Mouse (Mus musculus) MEL (cell line): ENCODE data around the gene Fgf11. TPM values are rescaled to one million over a fixed set of nuclear protein-coding genes. Genes with fewer than 3 reads are reported as not detected.

Experiments
- DNase-seq: peaks from one replicate; pipeline ENCODE4 v3.0.0; 2011; ENCODE audit warnings: low read depth, low spot score
- H3K27ac ChIP-seq: 2 replicates; pipeline ENCODE4 v1.5.1; 2012; ENCODE audit warnings: low read depth, mild to moderate bottlenecking, control low read depth, low read length, moderate library complexity; ENCODE audit not compliant: control insufficient read depth
- H3K27me3 ChIP-seq, 2 experiments: fragments of 150-350 bp in 1 of 2; sonication (generic) in 1 of 2; 2 replicates each; pipeline ENCODE4 v1.6.1; 2012; ENCODE audit warnings: low read length in 2 of 2, mild to moderate bottlenecking in 2 of 2, improper control_type of control experiment in 1 of 2, moderate library complexity in 1 of 2; ENCODE audit not compliant: insufficient read depth in 2 of 2, control insufficient read depth in 1 of 2
- H3K36me3 ChIP-seq, 2 experiments: 2 replicates each; pipeline ENCODE4 v1.6.1; 2012 to 2014; ENCODE audit warnings: low read length in 2 of 2, improper control_type of control experiment in 1 of 2, inconsistent platforms in 1 of 2, mild to moderate bottlenecking in 1 of 2; ENCODE audit not compliant: insufficient read depth in 2 of 2, control insufficient read depth in 1 of 2
- H3K4me1 ChIP-seq, 2 experiments: fragments of 150-350 bp in 1 of 2; sonication (generic) in 1 of 2; 2 replicates each; pipeline ENCODE4 v1.6.1; 2012; ENCODE audit warnings: low read length in 2 of 2, improper control_type of control experiment in 1 of 2, mild to moderate bottlenecking in 1 of 2; ENCODE audit not compliant: insufficient read depth in 2 of 2, control insufficient read depth in 1 of 2
- H3K4me3 ChIP-seq, 2 experiments: fragments of 150-350 bp in 1 of 2; sonication (generic) in 1 of 2; 2 replicates each; pipeline ENCODE4 v1.5.1; 2012; ENCODE audit warnings: low read depth in 2 of 2, low read length in 2 of 2, mild to moderate bottlenecking in 2 of 2, moderate library complexity in 2 of 2, control low read depth in 1 of 2, improper control_type of control experiment in 1 of 2; ENCODE audit not compliant: control insufficient read depth in 1 of 2, insufficient read depth in 1 of 2
- H3K79me2 ChIP-seq: 2 replicates; pipeline ENCODE4 v1.6.1; 2012; ENCODE audit warnings: mild to moderate bottlenecking, low read length, moderate library complexity; ENCODE audit not compliant: control insufficient read depth, poor library complexity, insufficient read depth
- H3K9ac ChIP-seq: 2 replicates; pipeline ENCODE4 v1.6.1; 2012; ENCODE audit warnings: low read depth, mild to moderate bottlenecking, control low read depth, low read length, moderate library complexity; ENCODE audit not compliant: control insufficient read depth, poor library complexity, severe bottlenecking
- H3K9me3 ChIP-seq: fragments of 150-350 bp; sonication (generic); replicated peaks from 2 replicates; pipeline ENCODE4 v1.6.1; 2012; ENCODE audit warnings: mild to moderate bottlenecking, low read length, improper control_type of control experiment, moderate library complexity; ENCODE audit not compliant: insufficient read depth
- BHLHE40 ChIP-seq: IDR thresholded peaks from 2 replicates; pipeline ENCODE4 v1.6.1; 2012; ENCODE audit warnings: low read depth, mild to moderate bottlenecking, inconsistent platforms, low read length, improper control_type of control experiment, borderline replicate concordance
- CHD1 ChIP-seq: IDR thresholded peaks from 2 replicates; pipeline ENCODE4 v1.6.1; 2012; ENCODE audit warnings: low read depth, mild to moderate bottlenecking, inconsistent platforms, low read length, improper control_type of control experiment
- CHD2 ChIP-seq: IDR thresholded peaks from 2 replicates; pipeline ENCODE4 v1.6.1; 2011; ENCODE audit warnings: low read length, improper control_type of control experiment
- ELF1 ChIP-seq: IDR thresholded peaks from 2 replicates; pipeline ENCODE4 v1.6.1; 2014; ENCODE audit warnings: low read depth, mild to moderate bottlenecking, inconsistent platforms, low read length, improper control_type of control experiment, moderate library complexity
- GABPA ChIP-seq: IDR thresholded peaks from 2 replicates; pipeline ENCODE4 v1.6.1; 2012; ENCODE audit warnings: low read depth, mild to moderate bottlenecking, inconsistent platforms, low read length, improper control_type of control experiment, moderate library complexity
- GATA1 ChIP-seq: IDR thresholded peaks from 2 replicates; pipeline ENCODE4 v1.6.1; 2011; ENCODE audit warnings: low read depth, low read length, improper control_type of control experiment
- JUND ChIP-seq: IDR thresholded peaks from 2 replicates; pipeline ENCODE4 v1.6.1; 2011; ENCODE audit warnings: low read depth, mild to moderate bottlenecking, improper control_type of control experiment, low read length
- KAT2A ChIP-seq: conservative IDR thresholded peaks from 2 replicates; pipeline ENCODE4 v1.6.1; 2012; ENCODE audit warnings: low read depth, low read length, improper control_type of control experiment, inconsistent platforms
- MAFK ChIP-seq: IDR thresholded peaks from 2 replicates; pipeline ENCODE4 v1.6.1; 2011; ENCODE audit warnings: low read depth, mild to moderate bottlenecking, low read length, improper control_type of control experiment, borderline replicate concordance
- MAZ ChIP-seq: IDR thresholded peaks from 2 replicates; pipeline ENCODE4 v1.6.1; 2012; ENCODE audit warnings: low read depth, mild to moderate bottlenecking, inconsistent platforms, low read length, improper control_type of control experiment
- MEF2A ChIP-seq: IDR thresholded peaks from 2 replicates; pipeline ENCODE4 v1.6.1; 2014; ENCODE audit warnings: low read depth, mild to moderate bottlenecking, inconsistent platforms, low read length, improper control_type of control experiment; ENCODE audit not compliant: poor library complexity, insufficient replicate concordance, severe bottlenecking; ENCODE audit errors: extremely low read depth
- MXI1 ChIP-seq: IDR thresholded peaks from 2 replicates; pipeline ENCODE4 v1.6.1; 2011; ENCODE audit warnings: mild to moderate bottlenecking, low read depth, low read length, improper control_type of control experiment
- MYB ChIP-seq: IDR thresholded peaks from 2 replicates; pipeline ENCODE4 v1.6.1; 2011; ENCODE audit warnings: mild to moderate bottlenecking, low read depth, low read length, improper control_type of control experiment
- NELFE ChIP-seq: IDR thresholded peaks from 2 replicates; pipeline ENCODE4 v1.6.1; 2011; ENCODE audit warnings: low read depth, low read length, improper control_type of control experiment
- POLR2A ChIP-seq, 2 experiments: IDR thresholded peaks; 2 replicates each; pipeline ENCODE4 v1.6.1; 2011 to 2012; ENCODE audit warnings: low read length in 2 of 2, mild to moderate bottlenecking in 2 of 2, control low read depth in 1 of 2, improper control_type of control experiment in 1 of 2, low read depth in 1 of 2, moderate library complexity in 1 of 2; ENCODE audit not compliant: control insufficient read depth in 1 of 2, insufficient read depth in 1 of 2, poor library complexity in 1 of 2
- POLR2AphosphoS2 ChIP-seq: IDR thresholded peaks from 2 replicates; pipeline ENCODE4 v1.6.1; 2011; ENCODE audit warnings: low read length, improper control_type of control experiment
- POLR2AphosphoS5 ChIP-seq: IDR thresholded peaks from 2 replicates; pipeline ENCODE4 v1.6.1; 2012; ENCODE audit warnings: low read depth, borderline replicate concordance, mild to moderate bottlenecking, inconsistent platforms, low read length, moderate library complexity, mixed read lengths
- RAD21 ChIP-seq: IDR thresholded peaks from 2 replicates; pipeline ENCODE4 v1.6.1; 2011; ENCODE audit warnings: mild to moderate bottlenecking, low read depth, low read length, improper control_type of control experiment
- RCOR1 ChIP-seq: IDR thresholded peaks from 2 replicates; pipeline ENCODE4 v1.6.1; 2012; ENCODE audit warnings: low read depth, mild to moderate bottlenecking, inconsistent platforms, low read length, improper control_type of control experiment
- TAL1 ChIP-seq: IDR thresholded peaks from 2 replicates; pipeline ENCODE4 v1.6.1; 2012; ENCODE audit warnings: mild to moderate bottlenecking, inconsistent platforms, low read length, moderate library complexity, mixed read lengths
- TBP ChIP-seq: IDR thresholded peaks from 2 replicates; pipeline ENCODE4 v1.8.0; 2011; ENCODE audit warnings: low read depth, low read length, improper control_type of control experiment
- TCF12 ChIP-seq: IDR thresholded peaks from 2 replicates; pipeline ENCODE4 v1.6.1; 2014; ENCODE audit warnings: low read depth, mild to moderate bottlenecking, inconsistent platforms, low read length, improper control_type of control experiment, moderate library complexity
- USF1 ChIP-seq: IDR thresholded peaks from 2 replicates; pipeline ENCODE4 v1.6.1; 2014; ENCODE audit warnings: low read depth, mild to moderate bottlenecking, inconsistent platforms, low read length, improper control_type of control experiment, moderate library complexity
- USF2 ChIP-seq, 2 experiments: IDR thresholded peaks; 2 replicates each; pipeline ENCODE4 v1.6.1; 2011 to 2012; ENCODE audit warnings: improper control_type of control experiment in 2 of 2, low read length in 2 of 2, borderline replicate concordance in 1 of 2, inconsistent platforms in 1 of 2, low read depth in 1 of 2, mild to moderate bottlenecking in 1 of 2; ENCODE audit not compliant: insufficient read depth in 1 of 2
- ZC3H11A ChIP-seq: IDR thresholded peaks from 2 replicates; pipeline ENCODE4 v1.6.1; 2012; ENCODE audit warnings: low read depth, mild to moderate bottlenecking, inconsistent platforms, low read length, improper control_type of control experiment
- ZMIZ1 ChIP-seq: IDR thresholded peaks from 2 replicates; pipeline ENCODE4 v1.6.1; 2012; ENCODE audit warnings: low read depth, mild to moderate bottlenecking, inconsistent platforms, low read length, improper control_type of control experiment, moderate library complexity
- ZNF384 ChIP-seq: IDR thresholded peaks from 2 replicates; pipeline ENCODE4 v1.6.1; 2012; ENCODE audit warnings: low read depth, mild to moderate bottlenecking, inconsistent platforms, low read length, improper control_type of control experiment
- polyA plus RNA-seq, 2 experiments: library from polyadenylated mRNA; stranded (reverse) in 1 of 2; unstranded in 1 of 2; fragments of >175 nt in 1 of 2; fragments of >200 nt in 1 of 2; gene quantifications; 2 replicates each; pipeline versions ENCODE4 v1.2.1 to v1.2.4; 2012; ENCODE audit warnings: low replicate concordance in 2 of 2, low read depth in 1 of 2; ENCODE audit not compliant: insufficient read length in 2 of 2, insufficient read depth in 1 of 2, missing spikeins in 1 of 2
- total RNA-seq: library from RNA; depleted of rRNA; stranded (reverse); fragments of 300-350 nt; gene quantifications from 2 replicates; pipeline ENCODE4 v1.2.3, GENCODE M21; 2012

Gene Fgf11
- total and polyA plus RNA-seq, 3 experiments = 5.1 to 26.8 TPM; not detected in 1

DNA sequence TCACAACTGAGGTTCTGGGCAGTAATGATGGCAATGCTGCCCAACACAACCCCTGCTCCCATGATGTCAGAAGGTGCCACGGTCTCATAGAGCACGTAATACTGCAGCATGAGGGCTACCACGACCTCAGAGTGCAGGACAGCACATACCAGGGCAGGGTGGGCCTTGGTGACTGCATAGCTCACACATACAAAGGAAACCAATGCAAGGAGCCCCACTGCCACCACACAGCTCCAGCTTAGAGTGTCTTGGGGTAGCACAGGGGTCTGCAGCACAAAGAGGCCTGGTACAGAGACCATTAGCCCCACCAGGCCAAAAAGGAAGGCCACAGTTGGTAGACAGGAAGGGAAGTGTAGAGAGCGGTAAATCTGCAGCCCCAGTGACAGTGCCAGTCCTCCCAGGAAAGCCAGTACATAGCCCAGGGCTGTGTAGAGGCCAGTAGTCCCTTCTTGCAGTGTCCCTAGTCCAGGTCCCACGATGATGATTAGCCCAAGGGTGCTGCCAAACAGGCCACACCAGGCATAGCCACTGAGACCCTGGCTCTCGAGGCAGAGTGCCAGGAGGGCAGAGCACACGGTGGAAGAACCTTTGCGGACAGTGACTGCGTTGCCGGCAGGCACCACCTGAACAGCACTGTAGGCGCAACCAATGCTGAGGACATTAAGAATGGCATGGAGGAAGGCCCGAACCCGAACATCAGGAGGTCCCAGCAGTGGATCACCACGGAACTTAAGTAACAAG is 41.3 kb downstream of the Fgf11 start:
- Histone ChIP-seq H3K27me3 (no peaks in the 10 kb centered on the region), H3K36me3 (peaks cover 0 to 16% of the 10 kb centered on the region in 2 experiments; a peak in 2 of 4 replicates), H3K4me1 (peaks cover 5 to 24% of the 10 kb centered on the region in 2 experiments), H3K9ac (peak overlapping the region; percentile 84), H3K79me2 (peaks cover 24% of the 10 kb centered on the region), H3K4me3 (peak overlapping the region; percentile 70 to 85), H3K9me3 (no peaks in the 10 kb centered on the region), H3K27ac (peak overlapping the region; percentile 96)
- peak; percentile 45 for DNase-seq
- TF ChIP-seq GABPA (no peak), CHD1 (no peak), MYB (no peak), BHLHE40 (no peak), ZNF384 (no peak)

DNA sequence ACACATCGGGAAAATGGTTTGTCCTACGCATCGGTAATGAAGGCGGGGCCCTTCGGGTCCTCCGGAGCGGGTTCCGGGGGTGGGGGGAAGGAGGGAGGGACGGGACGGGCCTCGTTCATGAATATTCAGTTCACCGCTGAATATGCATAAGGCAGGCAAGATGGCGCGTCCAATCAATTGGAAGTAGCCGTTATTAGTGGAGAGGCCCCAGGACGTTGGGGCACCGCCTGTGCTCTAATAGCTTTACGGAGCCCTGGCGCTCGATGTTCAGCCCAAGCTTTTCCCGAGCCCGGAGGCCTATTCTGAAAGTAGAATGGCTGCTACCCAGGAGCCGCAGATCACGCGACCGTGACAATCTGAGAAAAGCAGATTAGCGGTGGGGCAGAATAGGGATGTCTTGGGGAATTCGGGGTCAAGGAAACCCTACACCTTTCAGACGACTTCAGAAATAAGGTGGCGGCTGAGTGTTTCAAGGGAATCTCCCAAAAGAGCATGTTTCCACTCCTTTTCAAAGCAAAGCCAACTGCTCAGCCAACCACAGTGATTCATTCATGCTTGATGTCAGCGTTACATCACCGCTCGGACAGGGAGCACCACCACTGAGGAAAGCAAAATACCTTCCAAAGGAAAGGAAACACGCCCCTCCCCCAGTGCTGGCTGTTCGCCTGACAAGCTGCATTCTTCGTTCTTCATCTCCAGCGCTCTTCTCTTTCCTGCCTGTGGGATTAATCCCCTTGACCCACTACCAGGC is 42.5 kb downstream of the Fgf11 start:
- Histone ChIP-seq H3K27ac (peak overlapping the region; percentile 98), H3K4me1 (peaks cover 8 to 21% of the 10 kb centered on the region in 2 experiments)
- DNase-seq = peak; percentile 98
- TF ChIP-seq NELFE (peak; percentile 97), ZMIZ1 (peak; percentile 95), TBP (peak; percentile 83), GABPA (no peak), RAD21 (no peak), POLR2AphosphoS5 (no peak), POLR2AphosphoS2 (no peak), MEF2A (no peak), TAL1 (0 out of 2 replicates have a peak, but pooled peaks have one; percentile 7), MXI1 (peak; percentile 79), ZNF384 (no peak; the same call in 1 of the 2 replicates), JUND (0 out of 2 replicates have a peak, but pooled peaks have one; percentile 7), USF2 (IDR thresholded peaks at IDR 0.05; ENCODE audit: borderline replicate concordance in 1 of 2, insufficient read depth in 1 of 2, low read depth in 1 of 2, low read length in 2 of 2) (no peak), ZC3H11A (0 out of 2 replicates have a peak, but pooled peaks have one; percentile 0), TCF12 (peak; percentile 57), MYB (peak; percentile 88), BHLHE40 (peak; percentile 89), POLR2A (IDR thresholded peaks at IDR 0.05; ENCODE audit: control insufficient read depth in 1 of 2, insufficient read depth in 1 of 2, low read depth in 1 of 2, low read length in 2 of 2, poor library complexity in 1 of 2) (peak; percentile 53 to 81; a peak in 3 of 4 replicates), KAT2A (no peak), ELF1 (peak; percentile 23; the same call in 1 of the 2 replicates), CHD2 (peak; percentile 63), GATA1 (no peak), CHD1 (no peak; the same call in 1 of the 2 replicates), MAFK (no peak), USF1 (0 out of 2 replicates have a peak, but pooled peaks have one; percentile 5), RCOR1 (no peak; the same call in 1 of the 2 replicates), MAZ (no peak; the same call in 1 of the 2 replicates)

More for the DNA sequence above, 42.5 kb downstream of the Fgf11 start:
- H3K79me2 ChIP-seq = peaks cover 34% of the 10 kb centered on the region
- peak overlapping the region; percentile 70 to 85 for H3K4me3 ChIP-seq
- peak overlapping the region; percentile 89 for H3K9ac ChIP-seq
- no peaks in the 10 kb centered on the region for H3K9me3 ChIP-seq
- H3K27me3 ChIP-seq = no peaks in the 10 kb centered on the region
- H3K36me3 ChIP-seq = peaks cover 0 to 24% of the 10 kb centered on the region in 2 experiments; a peak in 2 of 4 replicates
